Mouse (Mus musculus) megakaryocyte, embryonic 14.5 days (primary cell): Measurements from ENCODE around the gene Mrm3.

Experiments used
- FLI1 ChIP-seq: IDR thresholded peaks from 2 replicates; pipeline ENCODE4 v1.6.1; 2012; ENCODE audit warnings: low read length, inconsistent platforms, mixed read lengths
- GATA1 ChIP-seq: IDR thresholded peaks from 3 replicates; pipeline ENCODE4 v1.6.1; 2012; ENCODE audit warnings: mixed read lengths, low read length, inconsistent platforms, borderline replicate concordance

- TF ChIP-seq GATA1 (no peak), FLI1 (no peak)
Observed at GRCm38 (mm10) chr11:76239750-76240149, 3.8 kb upstream of the Mrm3 start.
